ENCODE assay signal across 24 mouse cellular contexts in genomic region chr9:95077938-95078337, GRCm38 (mm10).
"Had no signal": no experiment of that assay in that cellular context is flagged by ENCODE, and none has a peak within 500 bp of the region (broad histone marks: within the 10 kb centered on the region; RNA-seq: fewer than 3 reads in every experiment).

No protein-coding gene starts in this region.

- H3K4me3 ChIP-seq: forebrain, embryonic 15.5 days; gastrocnemius, adult 2 months; heart, embryonic 10.5 days; heart, embryonic 12.5 days; hindbrain, embryonic 15.5 days; intestine, embryonic 15.5 days; layer of hippocampus, adult 2 months; left cerebral cortex, adult 2 months; limb, embryonic 13.5 days; limb, embryonic 15.5 days; liver, embryonic 12.5 days had no signal

- H3K9me3 ChIP-seq: forebrain, embryonic 15.5 days; heart, embryonic 10.5 days; heart, embryonic 12.5 days; hindbrain, embryonic 15.5 days; intestine, embryonic 15.5 days; limb, embryonic 13.5 days; limb, embryonic 15.5 days; liver, embryonic 12.5 days had no signal

- H3K27ac ChIP-seq: forebrain, embryonic 15.5 days; gastrocnemius, adult 2 months; heart, embryonic 10.5 days; hindbrain, embryonic 15.5 days; intestine, embryonic 15.5 days; layer of hippocampus, adult 2 months; left cerebral cortex, adult 2 months; limb, embryonic 13.5 days; limb, embryonic 15.5 days; liver, embryonic 12.5 days; liver, embryonic 14.5 days had no signal

- H3K4me1 ChIP-seq: heart, embryonic 12.5 days; liver, embryonic 12.5 days had no signal

- H3K4me2 ChIP-seq: forebrain, embryonic 15.5 days; heart, embryonic 12.5 days; hindbrain, embryonic 15.5 days; intestine, embryonic 15.5 days; limb, embryonic 13.5 days; limb, embryonic 15.5 days; liver, embryonic 12.5 days had no signal

- ATAC-seq: forebrain, embryonic 15.5 days; forebrain, postnatal 0 days; inflammation-experienced regulatory T-cells, adult 6 months; intestine, embryonic 15.5 days; intestine, postnatal 0 days; liver, embryonic 12.5 days had no signal

- H3K36me3 ChIP-seq: forebrain, embryonic 15.5 days; heart, embryonic 10.5 days; heart, embryonic 12.5 days; hindbrain, embryonic 15.5 days; intestine, embryonic 15.5 days; limb, embryonic 13.5 days; limb, embryonic 15.5 days; liver, embryonic 12.5 days had no signal

- H3K27me3 ChIP-seq: forebrain, embryonic 15.5 days; heart, embryonic 12.5 days; hindbrain, embryonic 15.5 days; intestine, embryonic 15.5 days; limb, embryonic 13.5 days; limb, embryonic 15.5 days; liver, embryonic 12.5 days had no signal

- DNase-seq: forebrain, postnatal 0 days; gastrocnemius, adult 2 months; gastrocnemius, postnatal 10 days; gastrocnemius, postnatal 25 days; heart, postnatal 10 days; heart, postnatal 4 days; kidney, adult 18-20 months; kidney, adult 8-10 months; kidney, postnatal 10 days; kidney, postnatal 25 days; kidney, postnatal 4 days had no signal

- H3K9ac ChIP-seq: forebrain, embryonic 15.5 days; forebrain, postnatal 0 days; heart, embryonic 12.5 days; hindbrain, embryonic 15.5 days; intestine, embryonic 15.5 days; limb, embryonic 13.5 days; limb, embryonic 15.5 days; liver, embryonic 12.5 days; liver, embryonic 14.5 days had no signal
